Mouse (Mus musculus): ENCODE measurements around the gene Cdk17. TPM values are rescaled to one million over a fixed set of nuclear protein-coding genes. Genes with fewer than 3 reads are reported as not detected.

Cdk17 gene
- polyA plus RNA-seq, 1 experiment = 27.6 TPM

GRCm38 (mm10) chr10:93213339-93213738 is 52.7 kb downstream of the Cdk17 start:
- no peak for TF ChIP-seq CTCF (IDR thresholded peaks at IDR 0.05; ENCODE audit: control insufficient read depth, insufficient read depth, insufficient replicate concordance, low read depth, low read length)
- no peak for TF ChIP-seq POLR2A (IDR thresholded peaks at IDR 0.05; ENCODE audit: control insufficient read depth, low read depth, low read length)
- Histone ChIP-seq H3K36me3 (ENCODE audit: control insufficient read depth, insufficient read depth, low read length) (no peaks in the 10 kb centered on the region; the same call in 1 of the 2 replicates), H3K27me3 (ENCODE audit: control insufficient read depth, insufficient read depth, low read length) (no peaks in the 10 kb centered on the region), H3K27ac (ENCODE audit: control insufficient read depth, insufficient read depth, low read depth, low read length) (no peak overlapping the region), H3K4me1 (ENCODE audit: control insufficient read depth, insufficient read depth, low read length) (no peaks in the 10 kb centered on the region; the same call in 1 of the 2 replicates), H3K4me3 (ENCODE audit: control insufficient read depth, low read depth, low read length) (no peak overlapping the region)

- Histone ChIP-seq H3K4me3 (ENCODE audit: control insufficient read depth, low read depth, low read length) (no peak overlapping the region), H3K27ac (ENCODE audit: control insufficient read depth, insufficient read depth, low read depth, low read length) (no peak overlapping the region), H3K27me3 (ENCODE audit: control insufficient read depth, insufficient read depth, low read length) (no peaks in the 10 kb centered on the region), H3K4me1 (ENCODE audit: control insufficient read depth, insufficient read depth, low read length) (no peaks in the 10 kb centered on the region; the same call in 1 of the 2 replicates), H3K36me3 (ENCODE audit: control insufficient read depth, insufficient read depth, low read length) (no peaks in the 10 kb centered on the region; the same call in 1 of the 2 replicates)
- TF ChIP-seq CTCF (IDR thresholded peaks at IDR 0.05; ENCODE audit: control insufficient read depth, insufficient read depth, insufficient replicate concordance, low read depth, low read length) = no peak
These were observed 53.6 kb downstream of the Cdk17 start for GRCm38 (mm10) chr10:93214251-93214650.

DNA sequence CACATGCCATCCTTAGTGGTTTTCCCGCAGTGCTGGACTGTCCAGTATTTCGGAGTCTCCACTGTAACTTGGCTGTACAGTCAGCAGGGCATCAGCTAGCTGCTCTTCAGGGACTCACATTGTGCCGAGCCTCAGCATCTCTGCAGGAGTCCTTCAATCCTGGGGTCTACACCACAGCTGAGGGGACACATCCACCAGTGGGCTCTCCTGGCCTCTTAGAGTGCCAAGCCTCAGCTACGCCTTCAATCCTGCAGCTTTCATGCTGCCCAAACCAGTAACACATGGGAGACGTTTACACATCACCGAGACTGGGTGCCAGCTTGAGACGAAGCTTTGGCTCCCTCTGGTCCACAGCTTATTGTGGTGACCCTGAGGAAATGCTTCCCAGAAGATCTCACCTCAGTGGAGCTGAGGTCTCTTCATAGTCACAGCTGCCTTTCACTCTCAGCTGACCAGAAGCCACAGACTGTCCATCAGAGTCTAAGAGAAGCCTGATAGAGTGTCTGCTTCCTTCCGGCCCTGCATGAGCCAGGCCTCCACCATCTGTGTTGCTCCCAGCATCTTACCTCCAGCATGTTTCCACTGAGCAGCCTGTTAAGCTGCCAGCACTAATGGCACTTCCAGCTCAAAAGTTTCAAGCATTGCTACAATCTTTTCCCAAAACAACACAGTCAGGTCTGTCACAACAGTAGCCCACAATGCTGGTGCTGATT is 54.5 kb downstream of the Cdk17 start:
- H3K36me3 ChIP-seq (ENCODE audit: control insufficient read depth, insufficient read depth, low read length) = no peaks in the 10 kb centered on the region; the same call in 1 of the 2 replicates

GRCm38 (mm10) chr10:93225751-93226150 is 65.1 kb downstream of the Cdk17 start:
- no peaks in the 10 kb centered on the region for H3K4me1 ChIP-seq (ENCODE audit: control insufficient read depth, insufficient read depth, low read length)
- no peak overlapping the region for H3K27ac ChIP-seq (ENCODE audit: control insufficient read depth, insufficient read depth, low read depth, low read length)
- H3K27me3 ChIP-seq (ENCODE audit: control insufficient read depth, insufficient read depth, low read length) = no peaks in the 10 kb centered on the region
- no peaks in the 10 kb centered on the region; the same call in 1 of the 2 replicates for H3K36me3 ChIP-seq (ENCODE audit: control insufficient read depth, insufficient read depth, low read length)
- H3K4me3 ChIP-seq (ENCODE audit: control insufficient read depth, low read depth, low read length) = no peak overlapping the region
- TF ChIP-seq POLR2A (IDR thresholded peaks at IDR 0.05; ENCODE audit: control insufficient read depth, low read depth, low read length) (no peak), CTCF (IDR thresholded peaks at IDR 0.05; ENCODE audit: control insufficient read depth, insufficient read depth, insufficient replicate concordance, low read depth, low read length) (no peak)

More for the DNA sequence above, 54.5 kb downstream of the Cdk17 start:
- Histone ChIP-seq H3K27ac (ENCODE audit: control insufficient read depth, insufficient read depth, low read depth, low read length) (no peak overlapping the region), H3K4me3 (ENCODE audit: control insufficient read depth, low read depth, low read length) (no peak overlapping the region), H3K27me3 (ENCODE audit: control insufficient read depth, insufficient read depth, low read length) (no peaks in the 10 kb centered on the region), H3K4me1 (ENCODE audit: control insufficient read depth, insufficient read depth, low read length) (no peaks in the 10 kb centered on the region; the same call in 1 of the 2 replicates)
- TF ChIP-seq CTCF (IDR thresholded peaks at IDR 0.05; ENCODE audit: control insufficient read depth, insufficient read depth, insufficient replicate concordance, low read depth, low read length) (no peak), POLR2A (IDR thresholded peaks at IDR 0.05; ENCODE audit: control insufficient read depth, low read depth, low read length) (no peak)

GRCm38 (mm10) chr10:93227921-93228320 is 67.2 kb downstream of the Cdk17 start:
- no peaks in the 10 kb centered on the region; the same call in 1 of the 2 replicates for H3K36me3 ChIP-seq (ENCODE audit: control insufficient read depth, insufficient read depth, low read length)
- H3K4me1 ChIP-seq (ENCODE audit: control insufficient read depth, insufficient read depth, low read length) = no peaks in the 10 kb centered on the region
- H3K4me3 ChIP-seq (ENCODE audit: control insufficient read depth, low read depth, low read length) = no peak overlapping the region
- no peak for TF ChIP-seq CTCF (IDR thresholded peaks at IDR 0.05; ENCODE audit: control insufficient read depth, insufficient read depth, insufficient replicate concordance, low read depth, low read length)
- no peak for TF ChIP-seq POLR2A (IDR thresholded peaks at IDR 0.05; ENCODE audit: control insufficient read depth, low read depth, low read length)
- H3K27ac ChIP-seq (ENCODE audit: control insufficient read depth, insufficient read depth, low read depth, low read length) = no peak overlapping the region
- H3K27me3 ChIP-seq (ENCODE audit: control insufficient read depth, insufficient read depth, low read length) = no peaks in the 10 kb centered on the region

GRCm38 (mm10) chr10:93228401-93229007 is 67.8 kb downstream of the Cdk17 start:
- no peaks in the 10 kb centered on the region; the same call in 1 of the 2 replicates for H3K36me3 ChIP-seq (ENCODE audit: control insufficient read depth, insufficient read depth, low read length)
- TF ChIP-seq CTCF (IDR thresholded peaks at IDR 0.05; ENCODE audit: control insufficient read depth, insufficient read depth, insufficient replicate concordance, low read depth, low read length) = no peak
- TF ChIP-seq POLR2A (IDR thresholded peaks at IDR 0.05; ENCODE audit: control insufficient read depth, low read depth, low read length) = no peak
- H3K27ac ChIP-seq (ENCODE audit: control insufficient read depth, insufficient read depth, low read depth, low read length) = no peak overlapping the region
- no peaks in the 10 kb centered on the region for H3K27me3 ChIP-seq (ENCODE audit: control insufficient read depth, insufficient read depth, low read length)
- no peak overlapping the region for H3K4me3 ChIP-seq (ENCODE audit: control insufficient read depth, low read depth, low read length)
- H3K4me1 ChIP-seq (ENCODE audit: control insufficient read depth, insufficient read depth, low read length) = no peaks in the 10 kb centered on the region

DNA sequence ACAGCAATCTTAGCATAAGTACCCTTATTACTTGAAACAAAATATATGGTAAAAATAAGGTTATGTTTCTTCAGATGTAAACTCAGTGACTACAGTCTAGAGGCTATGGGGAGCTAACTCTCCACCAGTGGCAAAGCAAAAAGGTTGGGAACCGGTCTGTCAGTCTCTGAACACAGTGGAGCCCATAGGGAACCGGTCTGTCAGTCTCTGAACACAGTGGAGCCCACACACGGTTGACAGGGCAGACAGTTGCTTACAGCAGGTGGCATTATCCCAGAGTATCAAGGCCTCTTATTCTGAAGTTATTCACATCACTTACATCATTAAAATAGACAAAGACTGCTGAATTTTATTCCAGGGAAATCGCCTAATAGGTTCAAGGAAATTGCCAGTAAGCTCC is 70.8 kb downstream of the Cdk17 start:
- Histone ChIP-seq H3K4me3 (ENCODE audit: control insufficient read depth, low read depth, low read length) (no peak overlapping the region), H3K36me3 (ENCODE audit: control insufficient read depth, insufficient read depth, low read length) (no peaks in the 10 kb centered on the region; the same call in 1 of the 2 replicates), H3K27me3 (ENCODE audit: control insufficient read depth, insufficient read depth, low read length) (no peaks in the 10 kb centered on the region), H3K4me1 (ENCODE audit: control insufficient read depth, insufficient read depth, low read length) (no peaks in the 10 kb centered on the region), H3K27ac (ENCODE audit: control insufficient read depth, insufficient read depth, low read depth, low read length) (no peak overlapping the region)
- no peak for TF ChIP-seq CTCF (IDR thresholded peaks at IDR 0.05; ENCODE audit: control insufficient read depth, insufficient read depth, insufficient replicate concordance, low read depth, low read length)
- TF ChIP-seq POLR2A (IDR thresholded peaks at IDR 0.05; ENCODE audit: control insufficient read depth, low read depth, low read length) = no peak
